Comparison of ENCODE assay signal across 12 mouse cellular contexts in the genomic region with DNA sequence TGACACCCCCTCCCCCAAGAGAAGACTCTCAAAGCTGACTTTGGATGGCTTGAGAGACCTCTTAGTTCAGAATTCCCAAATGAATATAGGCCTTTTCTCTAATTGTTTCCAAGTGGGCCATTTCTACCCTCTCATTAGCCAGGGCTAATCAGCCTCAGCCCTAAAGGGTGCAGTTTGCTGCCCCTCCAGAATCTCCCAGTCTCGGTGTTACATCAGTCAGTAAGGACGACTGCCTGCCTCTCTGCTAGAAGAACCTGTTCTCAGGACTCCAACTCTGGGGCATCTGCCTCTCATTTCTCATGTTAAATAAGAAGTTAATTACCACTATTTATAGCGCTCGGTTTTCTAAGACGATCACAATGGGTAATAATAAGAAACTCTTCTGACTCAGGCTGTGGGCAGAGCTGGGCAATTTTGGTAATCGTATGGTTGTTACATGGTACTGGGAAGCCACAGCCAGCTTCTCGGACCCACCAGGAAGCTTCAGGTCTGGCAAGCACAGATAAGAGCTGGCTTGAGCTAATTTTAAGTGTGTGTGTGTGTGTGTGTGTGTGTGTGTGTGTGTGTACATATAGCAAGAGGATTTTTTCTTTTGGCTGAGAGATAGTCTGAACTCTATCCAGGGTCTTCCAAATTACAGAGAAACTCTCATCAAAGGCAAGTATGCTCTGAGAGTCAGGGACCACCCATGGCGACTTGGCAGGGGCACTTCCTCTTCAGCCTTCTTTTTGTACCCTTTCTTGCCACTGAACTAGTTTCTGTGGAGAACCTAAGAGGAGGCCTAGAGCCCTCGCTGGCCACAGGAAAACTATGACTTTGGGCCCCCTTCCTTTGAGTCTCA.
DNase-seq lines count a peak whose midpoint lies in the region; ATAC-seq lines count a peak whose summit lies in the region.
"Had no signal": no experiment of that assay in that cellular context is flagged by ENCODE, and none has a peak within 500 bp of the region (broad histone marks: within the 10 kb centered on the region; RNA-seq: fewer than 3 reads in every experiment).

No protein-coding gene starts in this region.

- H3K4me3 ChIP-seq in hindbrain, embryonic 10.5 days, result no peak overlapping the region
- H3K4me3 ChIP-seq in hindbrain, embryonic 11.5 days (ENCODE audit: low read depth, low read length), result no peak overlapping the region
- H3K4me3 ChIP-seq: intestine, embryonic 15.5 days; midbrain, embryonic 12.5 days had no signal

- H3K4me1 ChIP-seq in hindbrain, embryonic 10.5 days (replicated peaks), result peaks cover 24% of the 10 kb centered on the region; the same call in 1 of the 2 replicates
- no peaks in the 10 kb centered on the region for H3K4me1 ChIP-seq in hindbrain, embryonic 11.5 days (replicated peaks; ENCODE audit: control insufficient read depth, insufficient read depth, low read length)
- H3K4me1 ChIP-seq: midbrain, embryonic 12.5 days had no signal

- H3K9me3 ChIP-seq in hindbrain, embryonic 10.5 days, result no peaks in the 10 kb centered on the region
- H3K9me3 ChIP-seq in hindbrain, embryonic 11.5 days (ENCODE audit: control insufficient read depth, low read length), result no peaks in the 10 kb centered on the region
- H3K9me3 ChIP-seq: intestine, embryonic 15.5 days; midbrain, embryonic 12.5 days had no signal

- H3K36me3 ChIP-seq in hindbrain, embryonic 10.5 days, result no peaks in the 10 kb centered on the region
- H3K36me3 ChIP-seq in hindbrain, embryonic 11.5 days (ENCODE audit: control insufficient read depth, insufficient read depth, low read length), result no peaks in the 10 kb centered on the region
- H3K36me3 ChIP-seq: intestine, embryonic 15.5 days; midbrain, embryonic 12.5 days had no signal

- H3K4me2 ChIP-seq in hindbrain, embryonic 11.5 days (replicated peaks; ENCODE audit: low read depth, low read length), result no peak overlapping the region
- H3K4me2 ChIP-seq: intestine, embryonic 15.5 days; midbrain, embryonic 12.5 days had no signal

- no peak overlapping the region for H3K9ac ChIP-seq in hindbrain, embryonic 11.5 days (ENCODE audit: low read depth, low read length)
- H3K9ac ChIP-seq: intestine, embryonic 15.5 days; midbrain, embryonic 12.5 days had no signal

- WGBS in hindbrain, embryonic 10.5 days, result 56% methylated on average over 9 of the region's 9 CpGs
- WGBS in hindbrain, embryonic 11.5 days, result 55% methylated on average over 9 of the region's 9 CpGs

- peak overlapping the region; percentile 72 for H3K27ac ChIP-seq in hindbrain, embryonic 10.5 days
- H3K27ac ChIP-seq in hindbrain, embryonic 11.5 days (ENCODE audit: low read depth, low read length), result no peak overlapping the region
- H3K27ac ChIP-seq: intestine, embryonic 15.5 days; midbrain, embryonic 12.5 days had no signal

- no peaks in the 10 kb centered on the region for H3K27me3 ChIP-seq in hindbrain, embryonic 10.5 days (ENCODE audit: insufficient read depth, poor library complexity, severe bottlenecking)
- H3K27me3 ChIP-seq in hindbrain, embryonic 11.5 days (ENCODE audit: control insufficient read depth, insufficient read depth, low read length), result no peaks in the 10 kb centered on the region
- H3K27me3 ChIP-seq: intestine, embryonic 15.5 days; midbrain, embryonic 12.5 days had no signal

- ATAC-seq in hindbrain, embryonic 11.5 days (ENCODE audit: low FRiP score), result no peak
- peak; percentile 65 to 71 for ATAC-seq in hematopoietic stem cell, adult 5-6 weeks (replicated peaks in 1 of 2; ENCODE audit: insufficient read depth in 1 of 2, low FRiP score in 2 of 2, low TSS enrichment in 1 of 2, low read depth in 1 of 2, poor library complexity in 2 of 2, severe bottlenecking in 2 of 2)
- ATAC-seq: intestine, embryonic 15.5 days had no signal

- no peak for DNase-seq in hindbrain, embryonic 10.5 days (ENCODE audit: low spot score)
- no peak for DNase-seq in hindbrain, embryonic 11.5 days (ENCODE audit: low spot score)
- DNase-seq in 416B (ENCODE audit: low read depth) (peak; percentile 97), MEL-GATA-1-ER (ENCODE audit: extremely low read depth, low read depth) (peak; percentile 94)
- DNase-seq in B cell, adult 2 months, result no peak
- no peak for DNase-seq in adrenal gland, postnatal 36 days
- DNase-seq: gastrocnemius, postnatal 14 days; layer of hippocampus, postnatal 36 days; thymus, postnatal 25 days had no signal

Comparison
In these comparisons a context has a peak if more than half of its experiments do, and no peak if none do; other contexts are left out.
1. DNase-seq: peak in 416B (single experiment) and MEL-GATA-1-ER (single experiment); none in hindbrain, embryonic 10.5 days (single experiment), hindbrain, embryonic 11.5 days (single experiment), B cell, adult 2 months (0 of 2) and adrenal gland, postnatal 36 days (0 of 2).